Mouse (Mus musculus) NIH3T3 (cell line): ENCODE results near the gene Nanos2.

Source experiments
- DNase-seq: peaks from one replicate; pipeline ENCODE4 v3.0.0-alpha.2; 2012; ENCODE audit warnings: low read depth

The Nanos2 gene

GRCm38 (mm10) chr7:19017909-19018308, 30.7 kb downstream of the Nanos2 start:
- no peak for DNase-seq

GRCm38 (mm10) chr7:19021048-19021447, 33.8 kb downstream of the Nanos2 start:
- DNase-seq = no peak

GRCm38 (mm10) chr7:19022189-19022958, 35.2 kb downstream of the Nanos2 start:
- DNase-seq = no peak

GRCm38 (mm10) chr7:19023357-19023814, 36.2 kb downstream of the Nanos2 start, which contains the start of gene Foxa3:
Foxa3 (minus strand) TSS chr7:19023538.
- peak; percentile 75 for DNase-seq

GRCm38 (mm10) chr7:19024096-19024506, 36.9 kb downstream of the Nanos2 start, which contains the start of gene Sympk:
Sympk (plus strand) TSS chr7:19024377.
- peak; percentile 98 for DNase-seq

GRCm38 (mm10) chr7:19024581-19025255, 37.5 kb downstream of the Nanos2 start:
- DNase-seq = peak; percentile 30

GRCm38 (mm10) chr7:19028067-19028466, 40.9 kb downstream of the Nanos2 start:
- DNase-seq = peak; percentile 70

GRCm38 (mm10) chr7:19029084-19029653, 42.0 kb downstream of the Nanos2 start:
- peak; percentile 71 for DNase-seq

GRCm38 (mm10) chr7:19031641-19032040, 44.4 kb downstream of the Nanos2 start:
- no peak for DNase-seq
